Mouse (Mus musculus) hindbrain, embryonic 14.5 days (tissue): ENCODE measurements at regions not wholly inside any gene's neighbourhood (a gene's known extent, or its start where the extent isn't known, plus 50 kb on each side); places are given as distances from the start of the nearest gene placed in this dataset.

Experiments
- ATAC-seq: fragments of 200-750 bp; cut with Nextera tagmentation; 2 replicates; pipeline ENCODE4 v1.8.0; 2017; ENCODE audit warnings: moderate number of reproducible peaks, mild to moderate bottlenecking, moderate TSS enrichment, moderate library complexity; ENCODE audit not compliant: low FRiP score
- DNase-seq: peaks from one replicate; pipeline ENCODE4 v3.0.0-alpha.2; 2015; ENCODE audit warnings: low spot score
- H3K27ac ChIP-seq: fragments of 300-500 bp; sonication (generic); 2 replicates; pipeline ENCODE4 v1.5.1; 2014; ENCODE audit warnings: mild to moderate bottlenecking, moderate library complexity
- H3K27me3 ChIP-seq: fragments of 300-500 bp; sonication (generic); 2 replicates; pipeline ENCODE4 v1.6.1; 2014; ENCODE audit warnings: mild to moderate bottlenecking, low read length, mixed read lengths; ENCODE audit not compliant: control insufficient read depth, insufficient read depth
- H3K36me3 ChIP-seq: fragments of 300-500 bp; sonication (generic); replicated peaks from 2 replicates; pipeline ENCODE4 v1.6.1; 2014; ENCODE audit not compliant: control insufficient read depth, insufficient read depth
- H3K4me1 ChIP-seq: fragments of 300-500 bp; sonication (generic); replicated peaks from 2 replicates; pipeline ENCODE4 v1.6.1; 2014; ENCODE audit warnings: antibody characterized with exemption, low read length, mixed read lengths; ENCODE audit not compliant: control insufficient read depth, insufficient read depth
- H3K4me2 ChIP-seq: fragments of 300-500 bp; sonication (generic); replicated peaks from 2 replicates; pipeline ENCODE4 v1.6.1; 2014; ENCODE audit warnings: mild to moderate bottlenecking, moderate library complexity
- H3K4me3 ChIP-seq: fragments of 300-500 bp; sonication (generic); replicated peaks from 2 replicates; pipeline ENCODE4 v1.5.1; 2014; ENCODE audit warnings: mild to moderate bottlenecking, low read length
- H3K9ac ChIP-seq: fragments of 300-500 bp; sonication (generic); 2 replicates; pipeline ENCODE4 v1.6.1; 2014
- H3K9me3 ChIP-seq: fragments of 300-500 bp; sonication (generic); 2 replicates; pipeline ENCODE4 v1.6.1; 2016; ENCODE audit warnings: low read length; ENCODE audit not compliant: control insufficient read depth
- WGBS: fragments of 180-500 bp; shearing (Covaris S2); extraction: QIAGEN DNeasy Blood & Tissue Kit; methylation state at CpG from one replicate; pipeline ENCODE4 v1.1.7; 2014; 5-methylcytosine and 5-hydroxymethylcytosine counted together

- ATAC-seq, result no peak
Measured at GRCm38 (mm10) chr10:92103887-92104286, 618.3 kb downstream of the Nedd1 start.

GRCm38 (mm10) chr10:92102755-92103154 lies 619.5 kb downstream of the Nedd1 start:
- Histone ChIP-seq H3K4me1 (peaks cover 21% of the 10 kb centered on the region), H3K4me2 (no peak overlapping the region), H3K9me3 (no peaks in the 10 kb centered on the region), H3K27ac (0 out of 2 replicates have a peak overlapping the region, but pooled peaks have one; percentile 4), H3K4me3 (no peak overlapping the region), H3K36me3 (peaks cover 22% of the 10 kb centered on the region), H3K9ac (no peak overlapping the region), H3K27me3 (no peaks in the 10 kb centered on the region)
- DNase-seq (no peak), ATAC-seq (no peak)
- 39% methylated on average over 4 of the region's 4 CpGs for WGBS

More at GRCm38 (mm10) chr10:92103887-92104286, 618.3 kb downstream of the Nedd1 start:
- no peaks in the 10 kb centered on the region for H3K9me3 ChIP-seq
- no peaks in the 10 kb centered on the region for H3K27me3 ChIP-seq
- DNase-seq, result no peak
- H3K4me2 ChIP-seq, result no peak overlapping the region
- H3K9ac ChIP-seq, result 0 out of 2 replicates have a peak overlapping the region, but pooled peaks have one; percentile 14
- peak overlapping the region; percentile 72 for H3K27ac ChIP-seq
- no peak overlapping the region for H3K4me3 ChIP-seq
- peaks cover 18% of the 10 kb centered on the region for H3K4me1 ChIP-seq
- peaks cover 30% of the 10 kb centered on the region for H3K36me3 ChIP-seq
- WGBS, result 36% methylated on average over 9 of the region's 9 CpGs

DNA sequence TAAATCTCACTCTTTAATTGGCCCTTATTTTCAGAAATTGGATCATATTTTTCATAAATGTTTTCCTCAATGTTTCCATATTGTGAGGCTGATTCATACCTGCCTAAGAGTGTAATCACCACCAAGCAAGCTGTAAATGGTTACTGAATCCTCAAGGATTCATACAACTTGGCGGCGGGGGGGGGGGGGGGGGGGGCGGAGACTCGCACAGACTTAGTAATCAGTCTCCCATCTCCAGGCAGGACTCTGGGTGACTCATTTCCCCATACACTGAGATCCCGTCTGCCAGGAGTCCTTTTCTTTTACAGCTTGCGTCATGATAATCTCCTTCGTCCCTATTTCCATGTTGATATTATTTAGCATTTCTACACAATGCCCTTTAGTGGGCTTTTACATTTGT lies 624.7 kb downstream of the Nedd1 start:
- Histone ChIP-seq H3K4me2 (no peak overlapping the region), H3K27me3 (no peaks in the 10 kb centered on the region), H3K4me3 (no peak overlapping the region), H3K9me3 (no peaks in the 10 kb centered on the region), H3K9ac (no peak overlapping the region), H3K36me3 (peaks cover 19% of the 10 kb centered on the region), H3K27ac (no peak overlapping the region), H3K4me1 (0 out of 2 replicates have a peak, but pooled peaks cover 7% of the 10 kb centered on the region)
- WGBS, result 22% methylated on average over 5 of the region's 7 CpGs
- ATAC-seq (no peak), DNase-seq (no peak)

DNA sequence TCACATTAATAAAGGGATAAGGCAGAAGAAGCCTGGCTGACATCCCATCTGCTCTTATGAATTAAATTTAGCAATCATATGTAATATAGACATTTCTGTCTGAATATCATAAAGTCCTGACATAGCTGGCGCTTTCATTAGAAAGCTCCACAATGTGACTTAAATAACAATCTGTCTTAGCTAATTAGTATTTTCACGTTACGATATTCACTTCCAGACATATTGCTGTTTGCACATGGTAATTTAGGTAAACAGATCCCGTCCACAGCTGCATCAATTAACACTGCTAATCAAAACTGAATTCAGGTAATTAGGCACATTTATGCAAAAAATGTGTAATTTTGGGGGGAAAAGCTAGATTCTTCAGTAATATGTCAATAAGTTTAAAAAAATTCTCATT lies 625.1 kb downstream of the Nedd1 start:
- 58% methylated on average over 4 of the region's 4 CpGs for WGBS
- no peak for DNase-seq

GRCm38 (mm10) chr10:92091480-92092395 lies 630.5 kb downstream of the Nedd1 start:
- peaks cover 49% of the 10 kb centered on the region for H3K36me3 ChIP-seq
- peak overlapping the region; percentile 56 for H3K27ac ChIP-seq

More for the DNA sequence above, 625.1 kb downstream of the Nedd1 start:
- no peak for ATAC-seq
- H3K9ac ChIP-seq, result no peak overlapping the region
- H3K4me2 ChIP-seq, result no peak overlapping the region
- H3K27me3 ChIP-seq, result no peaks in the 10 kb centered on the region
- H3K4me3 ChIP-seq, result no peak overlapping the region
- H3K9me3 ChIP-seq, result no peaks in the 10 kb centered on the region
- H3K4me1 ChIP-seq, result peaks cover 12% of the 10 kb centered on the region; the same call in 1 of the 2 replicates
- peaks cover 23% of the 10 kb centered on the region for H3K36me3 ChIP-seq
- H3K27ac ChIP-seq, result peak overlapping the region; percentile 50; the same call in 1 of the 2 replicates

DNA sequence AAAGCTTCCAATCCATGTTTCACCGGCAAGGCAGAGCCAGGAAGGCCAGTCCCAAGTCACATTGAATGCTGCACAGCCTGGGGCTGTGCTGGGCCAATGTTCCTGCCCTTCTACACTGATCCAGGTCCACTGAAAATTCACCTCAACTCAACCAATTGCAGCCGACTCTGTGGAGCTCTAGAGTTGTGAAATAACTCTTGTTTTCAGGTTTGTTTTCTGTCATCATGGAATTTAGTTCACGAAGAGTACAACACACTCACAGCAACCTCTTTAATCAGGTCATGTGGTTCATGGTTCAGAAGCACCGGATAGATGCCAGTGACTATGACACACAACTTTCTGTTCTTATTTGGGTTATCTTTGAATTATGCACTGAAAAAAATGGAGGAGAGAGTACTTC lies 640.1 kb downstream of the Nedd1 start:
- Histone ChIP-seq H3K27ac (0 out of 2 replicates have a peak overlapping the region, but pooled peaks have one; percentile 45), H3K9me3 (no peaks in the 10 kb centered on the region), H3K4me2 (no peak overlapping the region), H3K36me3 (peaks cover 64% of the 10 kb centered on the region), H3K27me3 (no peaks in the 10 kb centered on the region), H3K9ac (no peak overlapping the region), H3K4me1 (peaks cover 24% of the 10 kb centered on the region), H3K4me3 (no peak overlapping the region)
- DNase-seq (no peak), ATAC-seq (no peak)
- WGBS, result 86% methylated on average over 4 of the region's 4 CpGs

More at GRCm38 (mm10) chr10:92091480-92092395, 630.5 kb downstream of the Nedd1 start:
- Histone ChIP-seq H3K4me2 (no peak overlapping the region), H3K27me3 (no peaks in the 10 kb centered on the region), H3K4me3 (no peak overlapping the region), H3K4me1 (peaks cover 11% of the 10 kb centered on the region), H3K9ac (no peak overlapping the region), H3K9me3 (no peaks in the 10 kb centered on the region)
- WGBS, result 36% methylated on average over 9 of the region's 9 CpGs
- ATAC-seq, result peak; percentile 27; the same call in 1 of the 2 replicates
- DNase-seq, result no peak

- DNase-seq, result no peak
Measured at GRCm38 (mm10) chr10:92081199-92081598, 641.0 kb downstream of the Nedd1 start.

DNA sequence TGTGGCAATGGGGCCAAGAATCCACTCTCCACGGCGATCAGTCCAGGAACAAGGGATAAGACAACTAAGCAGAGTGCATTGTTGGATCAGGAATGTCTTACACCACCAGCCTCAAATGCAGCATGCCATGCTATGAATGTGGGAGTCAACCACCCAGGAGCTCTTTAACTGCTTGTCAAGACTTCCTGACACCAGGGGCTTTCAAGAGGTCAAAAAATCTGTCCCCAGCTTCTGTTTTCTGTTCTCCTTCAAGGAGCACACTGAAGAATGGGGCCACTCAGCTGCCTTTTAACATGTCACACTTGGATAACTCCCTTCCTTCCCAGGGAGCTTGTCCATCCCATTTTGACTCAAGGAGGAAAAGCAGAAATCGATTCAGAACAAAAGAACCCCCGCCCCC lies 642.8 kb downstream of the Nedd1 start:
- no peak for ATAC-seq
- peak overlapping the region; percentile 34; the same call in 1 of the 2 replicates for H3K27ac ChIP-seq
- no peaks in the 10 kb centered on the region for H3K9me3 ChIP-seq
- H3K36me3 ChIP-seq, result peaks cover 54% of the 10 kb centered on the region
- WGBS, result 9% methylated on average over 4 of the region's 4 CpGs
- no peak overlapping the region for H3K9ac ChIP-seq
- DNase-seq, result no peak
- H3K27me3 ChIP-seq, result no peaks in the 10 kb centered on the region
- H3K4me3 ChIP-seq, result no peak overlapping the region
- H3K4me2 ChIP-seq, result no peak overlapping the region
- peaks cover 51% of the 10 kb centered on the region for H3K4me1 ChIP-seq

More at GRCm38 (mm10) chr10:92081199-92081598, 641.0 kb downstream of the Nedd1 start:
- H3K9ac ChIP-seq, result no peak overlapping the region
- H3K4me1 ChIP-seq, result peaks cover 34% of the 10 kb centered on the region
- no peak overlapping the region for H3K4me2 ChIP-seq
- H3K27ac ChIP-seq, result peak overlapping the region; percentile 15
- no peaks in the 10 kb centered on the region for H3K9me3 ChIP-seq
- no peak overlapping the region for H3K4me3 ChIP-seq
- 0 out of 2 replicates have a peak, but pooled peaks have one; percentile 28 for ATAC-seq
- H3K27me3 ChIP-seq, result no peaks in the 10 kb centered on the region
- WGBS, result 7% methylated on average over 1 of the region's 1 CpGs
- peaks cover 59% of the 10 kb centered on the region for H3K36me3 ChIP-seq

DNA sequence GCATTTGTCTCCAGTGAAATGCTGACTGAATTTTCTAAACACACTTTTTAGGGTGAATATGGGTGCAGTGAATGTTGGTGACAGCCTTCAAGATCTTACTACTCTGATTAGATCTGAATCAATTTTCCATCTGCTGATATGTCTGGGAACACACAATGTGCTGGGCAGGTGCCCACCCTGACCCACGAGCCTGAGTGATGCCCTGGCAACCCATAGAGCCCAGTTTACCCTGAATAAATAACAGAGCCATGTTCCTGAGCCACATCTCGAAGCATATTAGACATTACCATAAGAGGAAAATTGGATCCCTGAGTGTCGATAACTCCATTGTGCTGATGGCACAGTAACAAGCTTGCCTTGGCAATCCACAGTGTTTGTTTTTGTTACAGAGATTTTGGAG lies 644.9 kb downstream of the Nedd1 start:
- H3K27me3 ChIP-seq, result no peaks in the 10 kb centered on the region
- no peak for DNase-seq
- H3K4me3 ChIP-seq, result no peak overlapping the region
- no peak overlapping the region for H3K4me2 ChIP-seq
- H3K36me3 ChIP-seq, result peaks cover 52% of the 10 kb centered on the region
- H3K9me3 ChIP-seq, result no peaks in the 10 kb centered on the region
- H3K4me1 ChIP-seq, result peaks cover 58% of the 10 kb centered on the region
- 0 out of 2 replicates have a peak overlapping the region, but pooled peaks have one; percentile 6 for H3K9ac ChIP-seq
- peak overlapping the region; percentile 85 for H3K27ac ChIP-seq
- 20% methylated on average over 3 of the region's 3 CpGs for WGBS
- ATAC-seq, result no peak
